Mouse (Mus musculus): ENCODE data around the gene Il1rl1.

The Il1rl1 gene

GRCm38 (mm10) chr1:40428910-40429675 is at the start of gene Il1rl1:
TSS of gene Il1rl1 (plus strand) at chr1:40429570.
- DNase-seq = no peak

GRCm38 (mm10) chr1:40380111-40380510 is 49.3 kb upstream of the Il1rl1 start:
- DNase-seq = peak; percentile 84

GRCm38 (mm10) chr1:40380990-40381389 is 48.4 kb upstream of the Il1rl1 start:
- DNase-seq = no peak

- no peak for DNase-seq
Measured at GRCm38 (mm10) chr1:40382841-40383240, 46.5 kb upstream of the Il1rl1 start.

GRCm38 (mm10) chr1:40384931-40385545 is 44.3 kb upstream of the Il1rl1 start:
- DNase-seq = no peak

GRCm38 (mm10) chr1:40391374-40391773 is 38.0 kb upstream of the Il1rl1 start:
- DNase-seq = no peak

- DNase-seq = no peak
Measured at GRCm38 (mm10) chr1:40392535-40392934, 36.8 kb upstream of the Il1rl1 start.

GRCm38 (mm10) chr1:40393214-40393613 is 36.2 kb upstream of the Il1rl1 start:
- no peak for DNase-seq

- DNase-seq = no peak
Measured at GRCm38 (mm10) chr1:40399639-40400038, 29.7 kb upstream of the Il1rl1 start.

GRCm38 (mm10) chr1:40404682-40405081 is 24.7 kb upstream of the Il1rl1 start:
- no peak for DNase-seq

- no peak for DNase-seq
Measured at GRCm38 (mm10) chr1:40409882-40410281, 19.5 kb upstream of the Il1rl1 start.

- no peak for DNase-seq
Measured at GRCm38 (mm10) chr1:40413039-40413438, 16.3 kb upstream of the Il1rl1 start.

GRCm38 (mm10) chr1:40414276-40414675 is 15.1 kb upstream of the Il1rl1 start:
- no peak for DNase-seq

GRCm38 (mm10) chr1:40414863-40415656 is 14.3 kb upstream of the Il1rl1 start:
- no peak for DNase-seq

- DNase-seq = no peak
Measured at GRCm38 (mm10) chr1:40417034-40417433, 12.3 kb upstream of the Il1rl1 start.

- DNase-seq = no peak
Measured at GRCm38 (mm10) chr1:40418512-40418911, 10.9 kb upstream of the Il1rl1 start.

- no peak for DNase-seq
Measured at GRCm38 (mm10) chr1:40423892-40424291, 5.5 kb upstream of the Il1rl1 start.

- DNase-seq = no peak
Measured at GRCm38 (mm10) chr1:40427270-40427669, 2.1 kb upstream of the Il1rl1 start.

GRCm38 (mm10) chr1:40427901-40428300 is 1.5 kb upstream of the Il1rl1 start:
- DNase-seq = no peak

- no peak for DNase-seq
Measured at GRCm38 (mm10) chr1:40430143-40430834, 919 bp downstream of the Il1rl1 start.

GRCm38 (mm10) chr1:40432169-40432568 is 2.8 kb downstream of the Il1rl1 start:
- DNase-seq = no peak

GRCm38 (mm10) chr1:40435936-40436335 is 6.6 kb downstream of the Il1rl1 start:
- DNase-seq = no peak

- DNase-seq = no peak
Measured at GRCm38 (mm10) chr1:40437340-40437739, 8.0 kb downstream of the Il1rl1 start.
